Mouse (Mus musculus): ENCODE measurements around the gene Baz1b. TPM values are rescaled to one million over a fixed set of nuclear protein-coding genes. Genes with fewer than 3 reads are reported as not detected.

Baz1b gene
- 33.8 and 35.3 TPM in 2 replicates for polyA plus RNA-seq (2015; fragmentation: Nextera tagmentation; extraction: Ambion mirVana)

DNA sequence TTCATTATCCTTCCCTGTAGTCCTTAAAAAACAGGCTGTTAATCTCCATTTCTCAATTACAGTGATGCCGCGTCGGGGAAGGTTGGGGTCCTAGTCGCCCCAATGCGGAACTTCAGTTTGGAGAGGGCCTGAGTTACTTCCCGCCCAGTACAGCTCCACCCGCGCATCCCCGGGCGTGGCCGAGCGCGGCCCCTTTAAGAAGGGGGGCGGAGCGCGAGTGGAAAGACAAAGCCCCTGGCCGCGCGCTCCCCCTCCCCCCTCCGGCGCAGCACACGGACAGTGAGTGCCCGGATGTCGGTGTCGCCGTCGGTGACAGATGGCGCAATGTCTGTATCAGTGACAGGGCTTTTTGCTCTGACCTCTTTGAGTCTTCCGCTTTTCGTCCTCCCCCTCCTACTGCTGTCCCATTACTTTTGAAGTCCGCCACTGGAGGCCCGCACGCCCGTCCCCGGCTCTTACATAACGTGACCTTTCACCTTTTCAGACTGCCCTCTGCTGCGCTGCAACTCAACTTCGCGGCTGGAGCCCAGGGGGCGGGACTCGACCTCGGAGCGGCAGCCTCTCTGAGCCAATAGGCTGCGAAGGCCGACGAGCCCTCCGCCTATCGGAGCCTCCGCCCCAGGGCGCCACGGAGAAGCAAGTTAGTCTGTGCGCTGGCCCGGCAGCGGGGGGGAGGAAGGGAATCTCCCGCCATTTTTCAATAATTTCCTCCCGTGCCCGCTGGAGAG lies at the start of gene Baz1b:
Gene Baz1b (plus strand): TSS at position 644 of the 728 bp plus-strand sequence.
- peak within 1 kb of the TSS; percentile 97 for H3K27ac ChIP-seq (ENCODE audit: low read length)
- under 1% methylated on average over 57 of the region's 57 CpGs for WGBS

DNA sequence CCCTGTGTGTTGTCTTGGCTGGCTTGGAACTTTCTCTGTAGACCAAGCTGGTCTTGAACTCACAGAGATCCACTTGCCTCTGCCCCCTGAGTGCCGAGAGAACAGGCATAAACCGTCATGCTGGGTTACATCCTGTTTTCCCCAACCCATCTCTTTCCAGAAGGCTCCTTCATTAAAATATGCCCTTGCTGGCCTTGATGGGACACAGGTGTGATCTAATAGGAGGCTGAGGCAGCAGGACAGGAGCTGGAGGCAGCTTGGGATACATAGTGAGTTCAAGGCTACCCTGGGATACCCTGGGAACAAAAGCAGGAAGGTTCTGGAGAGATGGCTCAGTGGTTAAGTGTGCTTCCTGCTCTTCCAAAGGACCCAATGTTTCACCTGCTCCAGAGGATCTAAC lies 47.2 kb upstream of the Baz1b start:
- H3K4me1 ChIP-seq (replicated peaks; ENCODE audit: control insufficient read depth, insufficient read depth, low read length), result no peaks in the 10 kb centered on the region
- no peak overlapping the region for H3K27ac ChIP-seq (ENCODE audit: low read length)
- 72% methylated on average over 2 of the region's 2 CpGs for WGBS
- ATAC-seq (ENCODE audit: low read depth), result no peak
- H3K36me3 ChIP-seq (ENCODE audit: control insufficient read depth, insufficient read depth, low read length), result no peaks in the 10 kb centered on the region
- no peak overlapping the region for H3K4me2 ChIP-seq (ENCODE audit: low read depth, low read length)
- no peak overlapping the region for H3K4me3 ChIP-seq (ENCODE audit: low read length)
- no peaks in the 10 kb centered on the region for H3K27me3 ChIP-seq (ENCODE audit: control insufficient read depth, insufficient read depth, low read depth, low read length)
- no peaks in the 10 kb centered on the region for H3K9me3 ChIP-seq (ENCODE audit: control insufficient read depth, low read length)
- no peak overlapping the region for H3K9ac ChIP-seq (ENCODE audit: low read length)

More for the DNA sequence above, at the start of gene Baz1b:
- Histone ChIP-seq H3K36me3 (ENCODE audit: control insufficient read depth, insufficient read depth, low read length) (0 out of 2 replicates have a peak, but pooled peaks cover 4% of the 10 kb centered on the region), H3K9me3 (ENCODE audit: control insufficient read depth, low read length) (no peaks in the 10 kb centered on the region), H3K9ac (ENCODE audit: low read length) (peak within 1 kb of the TSS; percentile 98), H3K4me1 (replicated peaks; ENCODE audit: control insufficient read depth, insufficient read depth, low read length) (peaks cover 24% of the 10 kb centered on the region), H3K4me3 (ENCODE audit: low read length) (peak within 1 kb of the TSS; percentile 99), H3K27me3 (ENCODE audit: control insufficient read depth, insufficient read depth, low read depth, low read length) (no peaks in the 10 kb centered on the region), H3K4me2 (ENCODE audit: low read depth, low read length) (peak within 1 kb of the TSS; percentile 78)
- ATAC-seq (ENCODE audit: low read depth), result peak; percentile 98

DNA sequence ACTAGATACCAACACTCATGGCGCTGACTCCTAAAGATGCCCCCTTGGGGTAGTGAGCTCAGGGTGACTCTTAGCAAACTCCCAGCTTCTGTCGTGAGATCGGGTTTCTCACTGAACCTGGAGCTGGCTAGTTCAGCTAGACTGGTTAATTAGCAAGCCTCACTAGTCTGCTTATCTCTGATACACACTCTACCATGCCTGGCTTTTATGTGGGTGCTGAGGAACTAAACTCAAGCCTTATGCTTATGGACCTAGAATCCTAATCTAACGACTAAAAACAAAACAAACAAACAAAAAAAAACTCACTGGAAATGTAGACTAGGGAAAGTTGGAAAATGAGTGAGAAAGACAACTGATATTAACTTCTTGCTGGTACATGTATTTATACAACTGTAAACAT lies 42.6 kb upstream of the Baz1b start:
- no peak overlapping the region for H3K27ac ChIP-seq (ENCODE audit: low read length)
- no peaks in the 10 kb centered on the region for H3K27me3 ChIP-seq (ENCODE audit: control insufficient read depth, insufficient read depth, low read depth, low read length)
- 37% methylated on average over 4 of the region's 4 CpGs for WGBS
- ATAC-seq (ENCODE audit: low read depth), result no peak
- no peaks in the 10 kb centered on the region for H3K36me3 ChIP-seq (ENCODE audit: control insufficient read depth, insufficient read depth, low read length)
- H3K9ac ChIP-seq (ENCODE audit: low read length), result no peak overlapping the region
- no peak overlapping the region for H3K4me2 ChIP-seq (ENCODE audit: low read depth, low read length)
- no peak overlapping the region for H3K4me3 ChIP-seq (ENCODE audit: low read length)
- peaks cover 5% of the 10 kb centered on the region for H3K4me1 ChIP-seq (replicated peaks; ENCODE audit: control insufficient read depth, insufficient read depth, low read length)
- H3K9me3 ChIP-seq (ENCODE audit: control insufficient read depth, low read length), result no peaks in the 10 kb centered on the region

DNA sequence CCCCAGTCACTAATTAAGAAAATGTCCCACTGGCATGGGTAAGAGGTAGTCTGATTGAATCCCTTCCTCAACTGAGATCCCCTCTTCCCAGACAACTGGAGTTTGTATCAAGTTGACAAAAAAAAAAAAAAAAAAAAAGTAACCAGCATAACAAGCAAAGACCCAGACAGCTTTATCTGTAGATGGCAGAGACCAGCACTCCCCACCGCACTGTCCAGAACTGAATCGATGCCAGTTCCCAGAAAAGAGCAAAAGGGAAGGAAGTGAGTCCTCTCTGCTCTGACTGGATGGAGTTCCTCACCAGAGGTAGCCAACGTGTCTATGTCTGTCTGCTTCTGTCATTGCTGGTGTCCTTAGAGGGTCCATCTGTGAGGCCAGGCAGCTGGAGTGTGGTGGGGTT lies 41.5 kb upstream of the Baz1b start:
- H3K4me2 ChIP-seq (ENCODE audit: low read depth, low read length), result no peak overlapping the region
- ATAC-seq (ENCODE audit: low read depth), result no peak
- H3K27ac ChIP-seq (ENCODE audit: low read length), result no peak overlapping the region
- H3K27me3 ChIP-seq (ENCODE audit: control insufficient read depth, insufficient read depth, low read depth, low read length), result no peaks in the 10 kb centered on the region
- H3K9ac ChIP-seq (ENCODE audit: low read length), result no peak overlapping the region
- no peaks in the 10 kb centered on the region for H3K9me3 ChIP-seq (ENCODE audit: control insufficient read depth, low read length)
- 69% methylated on average over 3 of the region's 3 CpGs for WGBS
- no peak overlapping the region for H3K4me3 ChIP-seq (ENCODE audit: low read length)
- peaks cover 8% of the 10 kb centered on the region for H3K4me1 ChIP-seq (replicated peaks; ENCODE audit: control insufficient read depth, insufficient read depth, low read length)
- no peaks in the 10 kb centered on the region for H3K36me3 ChIP-seq (ENCODE audit: control insufficient read depth, insufficient read depth, low read length)

DNA sequence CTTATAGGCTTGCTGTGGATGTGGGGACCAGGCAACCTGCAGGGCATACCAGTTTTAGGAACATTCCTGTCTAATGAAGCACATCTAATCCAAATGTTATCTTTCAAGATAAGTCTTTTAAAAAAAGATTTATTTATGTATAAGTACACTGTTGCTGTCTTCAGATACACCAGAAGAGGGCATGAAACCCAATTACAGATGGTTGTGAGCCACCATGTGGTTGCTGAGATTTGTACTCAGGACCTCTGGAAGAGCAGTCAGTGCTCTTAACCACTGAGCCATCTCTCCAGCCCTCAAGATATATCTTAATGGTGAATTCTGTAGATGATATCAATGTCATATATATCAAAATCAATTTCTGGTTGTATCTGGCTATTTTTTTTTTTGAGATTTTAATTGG lies 41.1 kb upstream of the Baz1b start:
- peaks cover 8% of the 10 kb centered on the region for H3K4me1 ChIP-seq (replicated peaks; ENCODE audit: control insufficient read depth, insufficient read depth, low read length)
- no peaks in the 10 kb centered on the region for H3K36me3 ChIP-seq (ENCODE audit: control insufficient read depth, insufficient read depth, low read length)
- no peaks in the 10 kb centered on the region for H3K9me3 ChIP-seq (ENCODE audit: control insufficient read depth, low read length)
- no peak for ATAC-seq (ENCODE audit: low read depth)
- H3K4me2 ChIP-seq (ENCODE audit: low read depth, low read length), result no peak overlapping the region
- H3K4me3 ChIP-seq (ENCODE audit: low read length), result no peak overlapping the region
- no peak overlapping the region for H3K9ac ChIP-seq (ENCODE audit: low read length)
- no peaks in the 10 kb centered on the region for H3K27me3 ChIP-seq (ENCODE audit: control insufficient read depth, insufficient read depth, low read depth, low read length)
- H3K27ac ChIP-seq (ENCODE audit: low read length), result no peak overlapping the region

DNA sequence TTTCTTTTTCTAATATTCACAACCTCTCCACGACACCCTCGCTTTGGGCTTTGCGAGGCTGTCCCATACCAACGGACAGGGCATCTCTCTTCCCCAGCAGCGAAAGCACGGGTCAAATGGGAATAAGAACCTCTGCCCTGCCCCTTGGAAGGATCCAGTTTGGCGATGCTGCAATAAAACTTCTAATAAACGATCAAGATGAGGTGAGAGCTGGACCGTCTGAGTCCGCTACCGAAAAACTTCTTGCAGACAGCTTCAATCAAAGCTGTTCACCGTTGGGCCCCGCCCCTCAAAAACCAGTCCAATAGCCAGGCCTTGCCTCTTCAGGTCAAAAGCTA lies 38.4 kb upstream of the Baz1b start:
- H3K27me3 ChIP-seq (ENCODE audit: control insufficient read depth, insufficient read depth, low read depth, low read length), result no peaks in the 10 kb centered on the region
- peak overlapping the region; percentile 72 for H3K9ac ChIP-seq (ENCODE audit: low read length)
- peaks cover 5% of the 10 kb centered on the region for H3K36me3 ChIP-seq (ENCODE audit: control insufficient read depth, insufficient read depth, low read length)
- H3K4me2 ChIP-seq (ENCODE audit: low read depth, low read length), result peak overlapping the region; percentile 73
- peak overlapping the region; percentile 97 for H3K4me3 ChIP-seq (ENCODE audit: low read length)
- WGBS, result under 1% methylated on average over 13 of the region's 13 CpGs
- ATAC-seq (ENCODE audit: low read depth), result no peak; the same call in 1 of the 2 replicates
- H3K9me3 ChIP-seq (ENCODE audit: control insufficient read depth, low read length), result no peaks in the 10 kb centered on the region
- H3K27ac ChIP-seq (ENCODE audit: low read length), result peak overlapping the region; percentile 99
- H3K4me1 ChIP-seq (replicated peaks; ENCODE audit: control insufficient read depth, insufficient read depth, low read length), result peaks cover 8% of the 10 kb centered on the region

DNA sequence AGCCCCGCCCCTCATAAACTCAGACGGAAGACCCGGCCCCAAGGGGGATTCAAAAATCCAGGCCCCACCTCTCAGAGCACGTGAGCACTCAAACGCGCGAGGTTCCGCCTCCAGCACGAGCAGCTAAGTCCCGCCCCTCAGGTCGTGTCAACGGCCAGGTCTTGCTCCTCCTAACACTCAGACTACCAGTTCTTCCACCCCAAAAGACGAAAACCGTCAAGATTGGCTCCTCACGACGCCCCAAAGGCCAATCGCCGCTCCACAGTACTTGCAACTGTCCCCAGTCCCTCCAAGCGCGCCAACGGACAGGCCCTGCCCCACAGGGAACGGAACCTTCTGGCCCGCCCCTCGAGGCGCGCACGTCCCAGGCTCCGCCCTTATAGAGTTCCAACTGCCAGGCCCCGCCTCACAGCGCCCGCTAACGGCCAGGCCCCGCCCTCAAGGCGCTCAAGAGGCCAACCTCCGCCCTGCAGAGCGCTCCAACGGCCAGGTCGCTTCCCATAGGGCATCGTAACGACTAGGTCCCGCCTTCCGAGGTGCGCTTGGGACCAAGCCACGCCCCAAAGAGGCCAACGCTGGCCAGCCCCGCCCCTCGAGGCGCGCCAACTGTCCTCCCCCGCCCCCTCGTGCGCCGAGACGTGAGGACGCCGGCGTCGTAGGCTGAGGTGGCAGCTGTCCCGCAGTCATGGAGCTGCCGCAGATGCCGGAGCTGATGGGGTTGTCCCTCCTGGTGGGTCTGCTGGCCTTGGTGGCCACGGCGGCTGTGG lies 37.8 kb upstream of the Baz1b start, which contains the start of gene Tbl2:
Gene Tbl2 (plus strand): TSS at position 605 of the 767 bp plus-strand sequence.
- Histone ChIP-seq H3K9me3 (ENCODE audit: control insufficient read depth, low read length) (no peaks in the 10 kb centered on the region), H3K9ac (ENCODE audit: low read length) (peak within 1 kb of the TSS; percentile 89), H3K36me3 (ENCODE audit: control insufficient read depth, insufficient read depth, low read length) (peaks cover 9% of the 10 kb centered on the region), H3K4me2 (ENCODE audit: low read depth, low read length) (peak within 1 kb of the TSS; percentile 87), H3K27me3 (ENCODE audit: control insufficient read depth, insufficient read depth, low read depth, low read length) (no peaks in the 10 kb centered on the region), H3K4me1 (replicated peaks; ENCODE audit: control insufficient read depth, insufficient read depth, low read length) (peaks cover 8% of the 10 kb centered on the region), H3K4me3 (ENCODE audit: low read length) (peak within 1 kb of the TSS; percentile 97), H3K27ac (ENCODE audit: low read length) (peak within 1 kb of the TSS; percentile 99)
- peak; percentile 98 for ATAC-seq (ENCODE audit: low read depth)
- WGBS, result under 1% methylated on average over 61 of the region's 63 CpGs

DNA sequence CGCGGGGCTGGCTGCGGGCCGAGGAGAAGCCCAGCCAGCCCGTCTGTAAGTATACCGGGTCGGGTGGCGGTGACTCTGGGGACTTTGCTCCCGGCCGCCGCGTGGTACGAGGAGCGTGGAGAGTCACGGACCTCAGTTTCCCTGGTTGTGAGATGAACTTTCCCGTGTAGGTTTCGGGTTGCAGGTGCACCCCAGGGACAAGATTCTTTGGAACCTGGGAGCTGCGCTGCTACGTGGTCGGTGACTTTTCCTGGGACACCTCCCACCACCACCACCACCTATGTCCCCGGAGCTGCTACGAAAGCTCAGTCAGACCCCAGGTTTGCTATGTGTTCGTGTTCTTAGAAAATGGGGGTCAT lies 37.3 kb upstream of the Baz1b start:
- peak overlapping the region; percentile 87 for H3K4me2 ChIP-seq (ENCODE audit: low read depth, low read length)
- no peaks in the 10 kb centered on the region for H3K9me3 ChIP-seq (ENCODE audit: control insufficient read depth, low read length)
- H3K27me3 ChIP-seq (ENCODE audit: control insufficient read depth, insufficient read depth, low read depth, low read length), result no peaks in the 10 kb centered on the region
- H3K4me3 ChIP-seq (ENCODE audit: low read length), result peak overlapping the region; percentile 97
- ATAC-seq (ENCODE audit: low read depth), result no peak
- H3K4me1 ChIP-seq (replicated peaks; ENCODE audit: control insufficient read depth, insufficient read depth, low read length), result peaks cover 8% of the 10 kb centered on the region
- 0% methylated on average over 23 of the region's 23 CpGs for WGBS
- H3K36me3 ChIP-seq (ENCODE audit: control insufficient read depth, insufficient read depth, low read length), result peaks cover 12% of the 10 kb centered on the region
- peak overlapping the region; percentile 89 for H3K9ac ChIP-seq (ENCODE audit: low read length)
- peak overlapping the region; percentile 99; the same call in 1 of the 2 replicates for H3K27ac ChIP-seq (ENCODE audit: low read length)

DNA sequence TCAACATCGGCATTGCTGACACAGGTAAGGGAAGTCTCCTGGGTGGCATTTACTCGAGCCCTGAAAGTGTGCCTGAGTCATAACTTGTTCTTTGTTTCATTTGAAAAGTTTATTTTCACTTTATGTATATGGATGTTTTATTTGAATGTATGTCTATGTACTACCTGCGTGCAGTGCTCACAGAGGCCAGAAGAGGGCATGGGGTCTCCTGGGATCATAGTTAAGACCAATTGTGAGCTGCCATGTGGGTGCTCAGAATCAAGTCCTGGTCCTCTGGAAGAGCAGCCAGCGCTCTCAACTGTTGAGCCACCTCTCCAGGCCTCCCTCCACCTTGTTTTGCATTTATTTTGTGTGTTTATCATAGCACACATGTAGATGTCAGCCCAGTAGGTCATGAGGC lies 30.6 kb upstream of the Baz1b start:
- Histone ChIP-seq H3K4me2 (ENCODE audit: low read depth, low read length) (no peak overlapping the region), H3K4me3 (ENCODE audit: low read length) (no peak overlapping the region), H3K9ac (ENCODE audit: low read length) (no peak overlapping the region), H3K27me3 (ENCODE audit: control insufficient read depth, insufficient read depth, low read depth, low read length) (no peaks in the 10 kb centered on the region), H3K9me3 (ENCODE audit: control insufficient read depth, low read length) (no peaks in the 10 kb centered on the region), H3K27ac (ENCODE audit: low read length) (no peak overlapping the region), H3K4me1 (replicated peaks; ENCODE audit: control insufficient read depth, insufficient read depth, low read length) (no peaks in the 10 kb centered on the region), H3K36me3 (ENCODE audit: control insufficient read depth, insufficient read depth, low read length) (peaks cover 50% of the 10 kb centered on the region)
- WGBS, result 97% methylated on average over 4 of the region's 4 CpGs
- no peak for ATAC-seq (ENCODE audit: low read depth)

All from lung, embryonic 16.5 days (tissue).